Mouse (Mus musculus) erythroblast, embryonic 14.5 days (primary cell): Measurements from ENCODE around the gene Apob.

Source experiments
- GATA1 ChIP-seq: IDR thresholded peaks from 2 replicates; pipeline ENCODE4 v1.6.1; 2012; ENCODE audit warnings: low read length, inconsistent platforms, mixed read lengths
- TAL1 ChIP-seq: IDR thresholded peaks from 3 replicates; pipeline ENCODE4 v1.6.1; 2012; ENCODE audit warnings: low read length, inconsistent platforms, mixed read lengths

DNA sequence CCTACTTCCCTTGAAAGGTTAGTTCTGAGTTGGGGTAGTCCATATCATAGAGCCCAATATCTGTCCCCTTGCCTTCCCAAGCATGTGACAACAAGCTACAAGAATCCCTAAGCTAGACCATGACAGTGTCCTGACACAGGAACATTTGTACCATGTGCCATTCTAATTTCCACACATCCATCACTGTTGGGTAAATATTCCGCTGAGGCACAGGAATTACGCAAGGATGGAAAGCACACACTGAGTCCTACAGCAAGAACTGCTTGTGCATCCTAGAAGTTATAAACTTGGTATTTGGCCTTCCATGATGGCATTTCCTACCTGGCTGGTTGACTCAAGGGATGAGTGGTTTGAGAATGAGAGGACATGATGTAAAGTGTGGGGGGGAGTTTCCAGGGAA, 69.6 kb downstream of the Apob start:
- no peak for TF ChIP-seq GATA1
- TF ChIP-seq TAL1: no peak
